Mouse (Mus musculus) MEL-GATA-1-ER (cell line): ENCODE data around the gene A430078G23Rik.

ENCODE experiments used
- DNase-seq: peaks from one replicate; pipeline ENCODE4 v3.0.0-alpha.2; 2012; ENCODE audit warnings: low read depth; ENCODE audit errors: extremely low read depth

A430078G23Rik gene

DNA sequence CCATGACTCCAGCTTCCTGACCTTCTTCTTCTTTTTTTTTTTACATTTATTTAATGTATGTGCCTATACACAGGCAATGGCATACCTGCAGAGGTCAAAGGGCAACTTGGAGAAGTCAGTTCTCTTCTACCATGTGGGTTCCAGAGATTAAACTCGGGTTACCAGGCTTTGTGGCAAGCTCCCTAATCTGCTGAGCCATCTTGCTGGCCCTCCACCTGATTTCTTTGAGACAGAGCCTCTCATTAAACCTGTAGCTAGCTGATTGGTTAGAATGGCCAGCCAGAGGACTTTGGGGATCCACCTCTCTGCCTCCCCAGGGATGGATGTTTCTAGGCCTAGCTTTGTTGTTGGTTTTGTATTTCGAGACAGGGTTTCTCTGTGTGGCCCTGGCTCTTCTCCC, 57.9 kb downstream of the A430078G23Rik start:
- DNase-seq: no peak

DNA sequence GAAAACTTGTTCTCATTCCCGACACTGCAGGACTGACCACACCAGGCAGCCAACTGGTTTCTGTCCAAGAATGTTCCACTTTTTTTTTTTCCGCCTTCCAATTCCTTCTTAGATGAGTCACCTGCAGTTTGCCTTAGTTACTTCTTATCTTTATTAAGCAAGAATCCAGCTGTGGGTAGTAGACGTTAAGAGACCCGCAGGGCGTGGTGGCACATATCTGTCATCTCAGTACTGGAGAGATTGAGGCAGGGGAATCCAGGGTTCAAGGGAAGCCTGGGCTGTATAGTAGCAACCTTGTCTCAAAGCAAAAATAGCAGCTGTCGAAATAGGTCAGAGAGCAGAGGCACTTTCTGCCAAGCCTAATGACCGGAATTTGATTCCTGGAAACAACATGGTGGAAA, 58.7 kb downstream of the A430078G23Rik start:
- peak; percentile 76 for DNase-seq

DNA sequence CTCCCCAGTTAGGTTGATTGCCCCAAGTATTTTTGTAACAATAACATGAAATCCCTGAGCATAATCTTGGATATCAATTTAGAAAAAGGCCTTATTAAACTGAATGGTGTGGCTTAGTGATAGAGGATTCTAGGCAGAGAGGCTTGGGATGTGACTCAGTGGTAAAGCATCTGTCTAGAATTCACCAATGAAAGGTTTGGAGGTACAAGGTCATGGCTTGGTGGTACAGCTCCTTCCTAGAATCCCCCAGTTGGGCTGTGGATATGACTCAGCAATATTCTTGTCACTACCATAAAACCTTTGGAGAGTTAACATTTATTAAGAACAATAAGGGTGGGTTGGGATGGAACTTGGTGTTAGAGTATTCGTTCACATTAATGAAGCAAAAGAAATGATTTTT, 59.6 kb downstream of the A430078G23Rik start:
- no peak for DNase-seq

DNA sequence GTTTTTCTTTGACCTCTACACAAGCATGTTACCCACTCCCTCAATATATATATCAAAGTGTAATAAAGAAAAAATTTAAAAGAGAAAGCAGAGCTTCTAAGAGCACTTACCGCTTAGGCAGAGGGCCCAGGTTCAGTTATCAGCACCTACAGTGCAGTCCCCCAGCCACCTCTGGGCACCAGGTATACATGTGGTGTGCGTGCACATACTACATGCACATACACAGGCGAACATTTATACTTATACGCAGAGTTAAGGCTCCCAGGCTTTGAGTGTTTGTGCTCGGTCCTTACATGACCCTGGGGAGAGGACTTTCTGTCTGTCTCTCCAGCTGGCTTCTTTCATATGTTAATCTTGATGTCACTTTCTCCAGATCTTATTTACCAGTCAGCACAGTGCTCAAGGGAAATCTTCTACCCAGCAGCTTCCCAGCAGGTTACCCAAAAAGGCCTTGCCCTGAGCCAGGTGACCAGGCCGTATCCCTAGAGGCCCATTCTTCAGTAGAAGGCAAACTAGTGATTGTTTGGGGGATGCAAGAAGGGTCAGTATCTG, 61.5 kb downstream of the A430078G23Rik start:
- no peak for DNase-seq

DNA sequence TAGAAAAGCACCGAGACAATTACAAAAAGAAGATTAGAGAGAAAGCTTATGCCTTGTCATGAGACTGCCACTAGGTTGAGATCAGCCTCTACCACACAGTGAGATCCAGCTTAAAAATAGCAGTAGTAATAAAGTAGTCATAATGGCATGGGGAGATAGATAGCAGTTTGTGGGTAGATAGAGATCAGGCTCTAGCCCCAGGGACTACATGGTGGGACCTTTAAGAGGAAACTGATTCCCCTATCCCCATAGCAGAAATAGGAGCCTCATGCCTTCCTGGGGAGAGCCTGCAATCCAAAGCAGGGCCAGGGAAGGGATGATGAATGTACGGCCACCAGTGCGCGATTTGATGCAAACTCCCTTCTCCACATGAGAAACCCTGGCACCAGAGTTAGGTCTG, 62.0 kb downstream of the A430078G23Rik start:
- DNase-seq: no peak

DNA sequence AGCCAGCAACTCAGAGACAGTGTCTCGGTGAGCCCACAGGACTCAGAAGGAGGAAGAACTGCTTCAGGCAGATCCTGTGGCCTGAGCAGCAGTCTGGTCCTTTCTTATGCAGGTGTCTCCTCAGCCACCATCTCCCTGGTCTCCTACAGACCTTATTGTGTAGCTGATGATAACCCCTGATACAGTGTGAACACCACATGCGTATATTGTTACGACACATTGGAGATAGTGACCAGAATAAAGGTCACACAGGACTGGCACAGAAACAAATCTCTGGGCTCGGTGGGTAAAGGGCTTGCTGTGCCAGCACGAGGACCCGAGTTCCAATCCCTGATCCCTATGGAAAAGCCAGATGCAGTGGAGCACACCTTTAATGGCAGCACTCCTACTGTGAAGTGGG, 62.4 kb downstream of the A430078G23Rik start:
- DNase-seq: no peak

DNA sequence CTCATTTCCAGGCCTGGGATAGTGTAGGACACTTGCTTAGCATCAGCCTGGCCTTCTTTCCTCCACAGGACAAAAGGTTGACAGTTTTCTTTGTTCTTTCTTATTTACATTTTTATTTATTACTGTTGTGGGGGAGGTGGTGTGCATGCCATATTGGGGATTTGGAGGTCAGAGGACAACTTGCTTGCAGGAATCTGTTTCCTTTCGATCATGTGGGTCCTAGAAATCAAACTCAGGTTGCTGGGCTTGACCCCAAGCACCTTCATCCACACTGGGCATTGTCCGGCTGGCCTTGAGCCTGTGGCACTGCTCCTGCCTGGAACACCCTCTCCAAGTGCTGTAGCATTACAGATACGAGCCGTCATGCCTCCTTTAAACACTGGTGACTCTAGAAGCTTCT, 63.6 kb downstream of the A430078G23Rik start:
- DNase-seq: no peak

DNA sequence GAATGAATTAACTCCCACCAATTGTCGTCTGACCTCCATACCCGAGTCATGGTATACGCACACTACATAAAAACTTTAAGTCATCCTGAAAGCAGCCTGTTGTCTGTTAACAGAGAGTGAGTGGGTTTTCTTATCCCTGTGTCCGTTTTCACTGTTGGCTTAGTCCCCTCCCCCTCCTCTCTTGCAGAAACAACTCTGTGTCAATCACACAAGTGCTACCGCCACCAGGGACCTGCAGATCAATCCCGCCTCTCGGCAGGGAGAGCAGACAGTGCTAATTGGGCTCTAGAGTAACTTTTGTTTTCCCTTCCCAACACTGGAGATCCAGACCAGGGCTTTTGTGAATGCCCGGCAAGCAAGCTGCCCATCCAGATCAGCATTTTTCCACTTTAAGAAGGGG, 64.2 kb downstream of the A430078G23Rik start:
- DNase-seq: no peak

DNA sequence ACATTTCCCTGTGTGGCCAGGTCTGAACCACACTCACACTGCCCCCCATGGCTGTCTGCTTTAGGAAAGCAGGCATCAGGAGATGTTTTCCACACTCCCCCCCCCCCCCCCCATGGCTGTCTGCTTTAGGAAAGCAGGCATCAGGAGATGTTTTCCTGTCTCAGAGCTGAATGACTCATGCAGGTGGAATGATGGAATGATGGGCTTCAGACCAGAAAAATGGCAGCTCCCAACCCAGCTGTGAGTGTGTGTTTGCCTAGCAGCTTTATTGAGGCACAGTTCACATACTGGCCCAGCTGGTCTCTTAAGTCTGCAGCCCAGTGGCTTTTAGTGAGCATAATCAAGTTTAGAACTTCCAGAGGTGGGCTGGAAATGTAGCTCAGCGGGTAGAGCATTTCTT, 64.9 kb downstream of the A430078G23Rik start:
- DNase-seq: no peak

DNA sequence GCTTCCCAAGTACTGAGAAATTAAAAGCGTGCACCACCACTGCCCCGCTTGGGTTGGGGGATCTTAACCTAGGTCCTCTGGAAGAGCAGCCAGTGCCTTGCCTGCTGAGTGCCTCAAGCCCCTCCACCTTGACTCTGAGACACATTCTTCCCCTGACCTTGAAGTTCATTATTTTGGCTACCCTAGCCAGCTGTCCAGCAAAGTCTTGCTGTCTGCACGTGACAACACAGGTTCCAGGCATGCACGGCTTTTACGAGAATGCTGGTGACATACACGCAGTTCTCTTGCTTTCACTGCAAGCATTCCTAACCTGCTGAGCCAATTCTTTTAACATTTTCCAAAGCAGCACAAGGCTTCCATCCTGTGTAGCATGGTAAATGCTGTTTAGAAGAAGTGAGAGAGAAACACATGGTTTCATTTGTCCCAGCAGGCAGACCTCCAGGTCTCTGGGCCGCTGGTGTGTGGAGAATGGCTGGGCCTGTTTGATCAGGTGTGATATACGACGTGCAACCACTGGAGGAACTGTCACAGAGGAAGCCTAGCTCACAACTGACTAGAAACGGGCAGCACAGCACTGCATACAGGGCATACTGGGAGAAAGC, 67.0 kb downstream of the A430078G23Rik start:
- no peak for DNase-seq

DNA sequence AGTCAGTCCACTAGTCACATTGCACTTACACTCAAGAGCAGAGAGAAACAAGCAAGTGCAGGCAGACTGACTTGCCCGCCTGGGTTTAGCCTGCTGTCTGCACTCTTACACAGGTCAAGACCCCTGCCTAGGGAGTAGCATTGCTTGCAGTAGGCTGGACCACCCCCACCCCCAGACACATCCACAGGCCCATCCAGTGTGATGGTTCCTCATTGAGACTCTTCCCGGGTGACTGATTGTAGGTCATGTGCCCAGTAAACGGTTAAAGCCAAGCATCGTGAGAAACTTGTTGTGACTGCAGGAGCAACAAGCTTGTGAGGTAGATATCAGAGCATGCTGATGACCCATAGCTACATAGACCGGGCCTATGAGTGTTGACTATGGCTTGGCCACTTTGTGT, 68.3 kb downstream of the A430078G23Rik start:
- no peak for DNase-seq

DNA sequence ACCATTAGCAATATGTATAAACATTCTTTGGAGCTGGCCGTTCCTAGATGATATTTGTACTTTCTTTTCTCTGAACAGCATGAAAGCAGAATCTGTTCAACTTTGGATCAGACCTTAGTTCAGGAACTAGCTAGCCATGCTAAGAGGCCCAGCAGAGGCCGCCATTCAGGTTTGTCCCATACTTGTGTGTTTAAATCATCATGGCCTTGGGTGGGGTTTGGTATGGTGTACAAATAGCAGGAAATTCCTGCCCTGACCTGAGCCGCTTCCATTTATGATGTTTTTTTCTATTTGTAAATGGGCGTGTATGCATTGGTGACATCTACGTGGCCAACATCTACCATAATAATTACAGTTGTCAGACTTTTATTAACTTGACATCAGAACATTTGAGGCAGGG, 72.0 kb downstream of the A430078G23Rik start:
- DNase-seq: no peak

DNA sequence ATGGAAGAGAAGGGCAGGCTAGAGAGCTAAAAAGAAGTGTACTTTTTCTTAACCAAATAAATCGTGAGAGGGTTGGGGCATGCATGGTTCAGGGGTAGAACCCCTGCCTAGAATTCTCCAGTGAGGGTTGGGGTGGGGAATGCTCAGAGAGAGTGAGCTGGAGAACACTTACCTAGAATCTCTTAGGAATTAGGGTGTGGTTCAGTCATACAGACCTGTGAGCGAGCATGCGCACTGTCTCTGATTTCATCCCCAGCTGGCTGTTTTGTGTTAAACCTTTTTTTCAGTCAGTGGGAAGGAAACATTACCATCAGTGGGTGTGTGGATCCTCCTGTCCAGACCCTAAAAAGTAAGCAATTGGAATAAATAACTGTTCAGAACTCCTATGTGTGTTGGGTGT, 73.0 kb downstream of the A430078G23Rik start:
- DNase-seq: no peak

DNA sequence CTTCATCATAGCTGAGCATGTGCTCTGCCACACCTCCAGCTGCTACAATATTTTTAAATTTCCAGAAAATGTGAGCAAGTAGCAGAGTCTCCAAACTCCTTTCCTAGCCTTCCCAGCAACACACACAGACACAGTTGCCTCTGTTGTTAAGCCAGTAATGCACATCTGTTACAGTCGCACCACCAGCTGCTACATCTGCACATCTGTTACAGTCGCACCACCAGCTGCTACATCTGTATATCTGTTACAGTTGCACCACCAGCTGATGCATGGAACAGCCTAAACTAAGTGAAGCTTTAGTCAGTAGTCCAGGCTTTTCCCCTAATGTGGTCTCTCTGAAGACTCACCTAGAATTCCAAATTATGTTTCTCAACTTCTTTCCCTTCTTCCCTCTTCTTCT, 75.2 kb downstream of the A430078G23Rik start:
- DNase-seq: no peak

DNA sequence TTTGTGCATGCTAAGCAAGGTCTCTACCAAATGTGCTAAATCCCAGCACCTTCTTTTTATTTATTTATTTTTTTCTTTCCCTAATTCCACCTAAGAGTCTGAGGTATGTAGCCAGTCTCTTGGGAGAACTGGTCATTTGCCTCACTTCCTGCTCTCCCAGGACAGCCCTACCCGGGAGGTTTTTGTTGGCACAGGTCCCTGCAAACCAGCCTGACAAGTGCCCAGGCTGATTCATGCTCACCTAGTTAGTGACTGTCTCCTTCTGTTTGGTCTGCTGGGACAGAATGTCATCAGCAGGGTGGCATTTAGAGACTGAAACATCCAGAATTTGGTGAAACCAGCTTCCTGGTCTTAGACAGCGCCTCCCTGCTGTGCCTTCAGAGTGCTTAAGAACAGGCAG, 76.8 kb downstream of the A430078G23Rik start:
- DNase-seq: no peak

DNA sequence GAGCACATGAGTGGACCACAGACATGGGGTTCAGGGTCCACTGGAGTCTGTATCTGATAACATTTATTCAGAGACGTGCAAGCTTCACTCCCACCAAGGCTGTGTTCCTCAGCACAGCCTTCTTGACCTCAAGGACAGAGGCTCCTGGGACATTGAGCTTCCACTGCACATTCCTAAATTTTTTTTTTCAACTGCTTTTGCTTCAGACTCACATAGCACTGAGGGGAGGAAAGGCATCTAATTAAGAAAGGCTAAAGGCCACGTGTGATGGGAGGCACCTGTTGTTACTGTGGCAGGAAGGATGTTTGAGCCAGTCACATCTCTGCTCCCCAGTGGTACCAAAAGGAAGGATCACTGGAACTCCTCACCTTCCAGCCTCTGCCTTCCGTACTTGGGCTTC, 77.9 kb downstream of the A430078G23Rik start:
- DNase-seq: no peak

DNA sequence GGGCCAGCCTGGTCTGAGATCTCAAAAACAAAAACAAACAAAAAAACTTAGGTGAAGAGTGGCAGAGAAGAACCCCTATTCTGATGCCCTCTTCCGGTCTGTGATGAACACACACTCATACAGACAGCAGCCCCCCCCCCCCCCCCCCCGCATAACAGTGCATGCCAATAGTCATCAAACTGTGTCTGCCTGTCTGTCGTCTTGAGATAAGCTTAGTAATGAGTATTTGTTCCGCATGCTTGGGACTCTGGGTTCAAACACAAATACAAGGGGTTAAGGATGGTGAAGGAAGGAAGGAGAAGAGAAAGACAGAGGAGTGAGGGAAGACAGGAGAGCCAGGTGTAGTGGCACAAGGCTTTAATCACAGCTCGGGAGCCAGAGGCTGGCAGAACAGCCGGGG, 83.3 kb downstream of the A430078G23Rik start:
- DNase-seq: peak; percentile 26

DNA sequence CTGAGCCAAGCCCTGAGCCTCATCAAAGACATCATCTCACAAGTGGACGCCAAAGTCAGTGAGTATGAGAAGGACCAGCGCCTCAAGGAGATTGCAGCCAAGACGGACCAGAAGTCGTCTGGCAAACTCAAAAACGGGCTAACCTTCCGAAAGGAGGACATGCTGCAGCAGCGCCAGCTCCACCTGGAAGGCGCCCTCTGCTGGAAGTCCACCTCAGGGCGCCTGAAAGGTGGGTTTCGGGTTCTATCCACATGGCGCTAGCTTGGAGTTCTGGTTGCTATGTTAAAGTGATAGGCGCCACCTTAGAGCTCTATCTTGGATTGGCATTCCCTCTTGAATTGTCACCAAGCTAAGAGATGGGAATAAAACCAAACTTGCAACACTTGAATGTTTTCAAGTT, 86.3 kb downstream of the A430078G23Rik start:
- DNase-seq: no peak
